Comparison of ENCODE assay signal across 9 mouse cellular contexts in genomic region chr2:146621167-146621566, GRCm38 (mm10).
DNase-seq lines count a peak whose midpoint lies in the region; ATAC-seq and TF ChIP-seq lines count a peak whose summit lies in the region.
"Had no signal": no experiment of that assay in that cellular context is flagged by ENCODE, and none has a peak within 500 bp of the region (broad histone marks: within the 10 kb centered on the region; RNA-seq: fewer than 3 reads in every experiment).

No protein-coding gene starts in this region.

- H3K27me3 ChIP-seq in heart, embryonic 10.5 days (ENCODE audit: insufficient read depth, poor library complexity, severe bottlenecking): peaks cover 5% of the 10 kb centered on the region; the same call in 1 of the 2 replicates
- no peaks in the 10 kb centered on the region for H3K27me3 ChIP-seq in embryonic facial prominence, embryonic 14.5 days (replicated peaks; ENCODE audit: control insufficient read depth, insufficient read depth, low read length)
- H3K27me3 ChIP-seq in intestine, embryonic 15.5 days (replicated peaks): no peaks in the 10 kb centered on the region
- no peaks in the 10 kb centered on the region for H3K27me3 ChIP-seq in limb, embryonic 14.5 days (ENCODE audit: control insufficient read depth, insufficient read depth, low read length)
- H3K27me3 ChIP-seq: limb, embryonic 15.5 days had no signal

- DNase-seq in heart, postnatal 14 days: peak; percentile 14 to 48
- no peak for DNase-seq in heart, embryonic 10.5 days (ENCODE audit: low spot score)
- peak; percentile 28 for DNase-seq in WW6 (ENCODE audit: low read depth, low spot score)
- peak; percentile 86 for DNase-seq in embryonic facial prominence, embryonic 14.5 days (ENCODE audit: low spot score)
- DNase-seq in limb, embryonic 14.5 days (ENCODE audit: low spot score): peak; percentile 86
- peak; percentile 65 for DNase-seq in neural tube, embryonic 10.5 days (ENCODE audit: extremely low spot score, low spot score)
- no peak for DNase-seq in spleen, postnatal 36 days (ENCODE audit: low spot score in 2 of 2)

- TF ChIP-seq POLR2A in limb, embryonic 14.5 days (IDR thresholded peaks at IDR 0.05; ENCODE audit: borderline replicate concordance, extremely low read depth, insufficient read depth, insufficient read length): no peak

- intact Hi-C loops in heart, postnatal 14 days (cut with DNase I): no loop called here

- H3K4me2 ChIP-seq in embryonic facial prominence, embryonic 14.5 days (ENCODE audit: low read depth, low read length): 0 out of 2 replicates have a peak overlapping the region, but pooled peaks have one; percentile 8
- no peak overlapping the region for H3K4me2 ChIP-seq in intestine, embryonic 15.5 days (replicated peaks)
- H3K4me2 ChIP-seq in limb, embryonic 14.5 days (replicated peaks; ENCODE audit: low read depth, low read length, severe bottlenecking): no peak overlapping the region
- H3K4me2 ChIP-seq: limb, embryonic 15.5 days had no signal

- H3K9ac ChIP-seq in embryonic facial prominence, embryonic 14.5 days (ENCODE audit: low read depth, low read length): no peak overlapping the region
- no peak overlapping the region for H3K9ac ChIP-seq in intestine, embryonic 15.5 days
- H3K9ac ChIP-seq in limb, embryonic 14.5 days (ENCODE audit: low read depth, low read length, severe bottlenecking): no peak overlapping the region
- H3K9ac ChIP-seq: limb, embryonic 15.5 days had no signal

- peaks cover 6% of the 10 kb centered on the region; the same call in 1 of the 2 replicates for H3K4me1 ChIP-seq in heart, embryonic 10.5 days
- H3K4me1 ChIP-seq in embryonic facial prominence, embryonic 14.5 days (ENCODE audit: control insufficient read depth, insufficient read depth, low read length): no peaks in the 10 kb centered on the region
- H3K4me1 ChIP-seq in intestine, embryonic 15.5 days (replicated peaks): no peaks in the 10 kb centered on the region
- H3K4me1 ChIP-seq in limb, embryonic 14.5 days (ENCODE audit: control insufficient read depth, insufficient read depth, low read length): no peaks in the 10 kb centered on the region
- H3K4me1 ChIP-seq: limb, embryonic 15.5 days had no signal

- no peak overlapping the region for H3K27ac ChIP-seq in heart, embryonic 10.5 days
- H3K27ac ChIP-seq in embryonic facial prominence, embryonic 14.5 days (replicated peaks; ENCODE audit: low read depth, low read length): no peak overlapping the region
- H3K27ac ChIP-seq in intestine, embryonic 15.5 days: no peak overlapping the region
- H3K27ac ChIP-seq in limb, embryonic 14.5 days (replicated peaks; ENCODE audit: low read depth, low read length): no peak overlapping the region
- H3K27ac ChIP-seq: limb, embryonic 15.5 days had no signal

- ATAC-seq in embryonic facial prominence, embryonic 14.5 days (ENCODE audit: low read depth): peak; percentile 80
- ATAC-seq in intestine, embryonic 15.5 days: peak; percentile 57; the same call in 1 of the 2 replicates
- ATAC-seq in limb, embryonic 14.5 days (ENCODE audit: low FRiP score, low read depth): peak; percentile 79

- WGBS in heart, embryonic 10.5 days: 13% methylated on average over 5 of the region's 5 CpGs
- WGBS in embryonic facial prominence, embryonic 14.5 days: 11% methylated on average over 5 of the region's 5 CpGs
- 8% methylated on average over 5 of the region's 5 CpGs for WGBS in intestine, embryonic 15.5 days
- 5% methylated on average over 5 of the region's 5 CpGs for WGBS in limb, embryonic 14.5 days

- no peak overlapping the region for H3K4me3 ChIP-seq in heart, embryonic 10.5 days
- no peak overlapping the region for H3K4me3 ChIP-seq in embryonic facial prominence, embryonic 14.5 days (ENCODE audit: low read depth, low read length)
- no peak overlapping the region for H3K4me3 ChIP-seq in intestine, embryonic 15.5 days (replicated peaks)
- no peak overlapping the region for H3K4me3 ChIP-seq in limb, embryonic 14.5 days (replicated peaks; ENCODE audit: low read length)
- H3K4me3 ChIP-seq: limb, embryonic 15.5 days had no signal

- no peaks in the 10 kb centered on the region for H3K9me3 ChIP-seq in heart, embryonic 10.5 days
- no peaks in the 10 kb centered on the region for H3K9me3 ChIP-seq in embryonic facial prominence, embryonic 14.5 days (ENCODE audit: control insufficient read depth, low read length)
- no peaks in the 10 kb centered on the region for H3K9me3 ChIP-seq in intestine, embryonic 15.5 days
- H3K9me3 ChIP-seq in limb, embryonic 14.5 days (ENCODE audit: control insufficient read depth, low read length): no peaks in the 10 kb centered on the region
- H3K9me3 ChIP-seq: limb, embryonic 15.5 days had no signal

- no peaks in the 10 kb centered on the region for H3K36me3 ChIP-seq in heart, embryonic 10.5 days
- no peaks in the 10 kb centered on the region for H3K36me3 ChIP-seq in embryonic facial prominence, embryonic 14.5 days (ENCODE audit: control insufficient read depth, insufficient read depth, low read length)
- no peaks in the 10 kb centered on the region for H3K36me3 ChIP-seq in intestine, embryonic 15.5 days
- H3K36me3 ChIP-seq in limb, embryonic 14.5 days (ENCODE audit: control insufficient read depth, insufficient read depth, low read length): no peaks in the 10 kb centered on the region
- H3K36me3 ChIP-seq: limb, embryonic 15.5 days had no signal

Comparison
In these comparisons a context has a peak if more than half of its experiments do, and no peak if none do; other contexts are left out.
1. DNase-seq: peak in heart, postnatal 14 days (2 of 2), WW6 (single experiment), embryonic facial prominence, embryonic 14.5 days (single experiment), limb, embryonic 14.5 days (single experiment) and neural tube, embryonic 10.5 days (single experiment); none in heart, embryonic 10.5 days (single experiment) and spleen, postnatal 36 days (0 of 2).
2. Peak in every context shown above with its lines, with median percentiles within 50 percentile points of each other: ATAC-seq.